Mouse (Mus musculus) right cerebral cortex, postnatal 10 days (tissue): ENCODE data around the gene Mapkap1.
"Not testable (repeated sequence)": the region's sequence is repeated elsewhere in the genome, so short reads cannot be mapped to it uniquely, and the experiment has no call there.

ENCODE experiments used
- DNase-seq, 2 experiments: peaks; one replicate each; pipeline ENCODE4 v3.0.0; 2021; ENCODE audit warnings: low spot score in 2 of 2

The Mapkap1 gene

DNA sequence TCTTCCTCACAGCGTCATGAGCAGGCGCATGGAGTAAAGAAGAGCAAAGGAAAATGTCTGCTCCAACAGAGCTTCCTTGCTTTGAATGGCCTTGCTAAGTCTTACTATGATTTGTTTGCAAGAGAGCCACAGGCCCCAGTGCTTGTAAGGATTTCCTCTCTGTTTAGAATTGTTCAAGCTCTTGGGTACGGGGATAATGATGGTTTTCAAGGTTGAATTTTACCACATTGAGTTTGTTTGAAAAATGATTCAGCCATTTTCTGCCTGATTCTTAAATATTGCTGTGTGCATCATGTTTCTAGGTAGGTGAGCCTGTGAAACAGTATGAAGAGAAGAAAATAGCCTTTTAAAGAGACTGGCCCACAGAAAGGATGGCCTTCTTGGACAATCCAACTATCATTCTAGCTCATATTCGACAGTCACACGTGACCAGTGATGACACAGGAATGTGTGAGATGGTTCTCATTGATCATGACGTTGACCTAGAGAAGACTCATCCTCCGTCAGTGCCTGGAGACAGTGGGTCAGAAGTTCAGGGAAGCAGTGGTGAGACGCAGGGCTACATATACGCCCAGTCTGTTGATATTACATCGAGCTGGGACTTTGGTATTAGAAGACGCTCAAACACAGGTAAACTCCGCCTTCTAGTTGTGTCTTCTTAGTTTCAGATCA, 25.3 kb downstream of the Mapkap1 start:
- DNase-seq = no peak

GRCm38 (mm10) chr2:34432887-34433286, 26.3 kb downstream of the Mapkap1 start:
- not testable (repeated sequence) for DNase-seq

GRCm38 (mm10) chr2:34436321-34436720, 29.8 kb downstream of the Mapkap1 start:
- DNase-seq = no peak

- no peak for DNase-seq
These were observed 42.2 kb downstream of the Mapkap1 start for GRCm38 (mm10) chr2:34448756-34449155.

DNA sequence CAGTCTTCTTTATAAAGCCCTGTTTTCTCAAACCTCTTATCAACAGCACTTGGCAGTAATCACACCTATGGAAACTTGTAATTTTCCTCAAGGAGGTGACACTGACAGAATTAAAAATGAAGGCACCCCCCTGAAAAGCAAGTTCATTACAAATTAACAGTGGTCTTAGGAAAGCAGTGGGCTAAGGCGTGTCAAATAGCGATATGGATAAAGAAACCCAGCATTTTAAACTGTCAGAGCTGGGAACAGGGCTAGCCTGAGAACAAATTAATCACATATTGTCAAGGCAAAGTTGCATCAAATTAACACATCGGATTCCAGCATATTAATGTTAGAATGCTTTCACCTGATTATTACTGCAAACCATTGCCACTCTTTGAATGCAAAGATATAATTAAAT, 55.9 kb downstream of the Mapkap1 start:
- DNase-seq = no peak

GRCm38 (mm10) chr2:34468559-34469141, 62.1 kb downstream of the Mapkap1 start:
- DNase-seq = no peak

DNA sequence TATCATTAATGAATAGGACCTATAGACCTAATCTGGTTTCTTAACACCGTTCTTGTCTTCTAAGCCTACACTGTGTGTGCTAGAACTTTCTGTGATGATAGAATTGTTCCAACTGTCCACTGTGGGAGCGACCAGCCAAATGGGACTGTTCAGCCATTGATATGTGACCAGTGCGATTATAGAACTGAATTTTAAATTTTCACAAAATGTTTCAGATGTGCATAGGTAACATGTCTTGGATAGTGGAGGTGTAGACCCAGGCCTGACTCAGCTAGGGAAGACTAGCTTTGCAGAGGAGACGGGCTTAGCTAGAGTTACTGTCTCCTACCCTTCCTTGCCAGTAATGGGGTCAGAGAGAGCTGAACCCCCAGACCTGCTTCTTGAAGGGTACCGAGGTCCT, 62.8 kb downstream of the Mapkap1 start:
- DNase-seq = no peak

DNA sequence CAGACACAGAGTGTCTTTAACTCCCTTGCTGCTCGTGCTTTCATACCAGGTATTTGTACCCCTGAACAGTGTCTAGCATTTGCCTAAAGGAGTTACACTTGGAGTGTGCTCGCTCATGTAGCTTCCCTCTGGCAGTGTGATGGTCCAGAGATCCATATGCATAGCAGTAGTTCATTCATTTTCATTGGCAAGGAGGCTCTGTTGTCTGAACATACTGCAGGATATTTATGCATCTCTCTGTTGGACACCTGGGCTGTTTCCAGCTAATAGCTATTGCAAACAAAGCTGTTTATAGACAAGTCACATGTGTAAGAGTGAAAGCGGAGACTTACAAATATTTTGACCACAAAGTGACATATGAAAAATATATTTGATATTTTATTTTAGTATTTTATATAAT, 67.2 kb downstream of the Mapkap1 start:
- no peak for DNase-seq

DNA sequence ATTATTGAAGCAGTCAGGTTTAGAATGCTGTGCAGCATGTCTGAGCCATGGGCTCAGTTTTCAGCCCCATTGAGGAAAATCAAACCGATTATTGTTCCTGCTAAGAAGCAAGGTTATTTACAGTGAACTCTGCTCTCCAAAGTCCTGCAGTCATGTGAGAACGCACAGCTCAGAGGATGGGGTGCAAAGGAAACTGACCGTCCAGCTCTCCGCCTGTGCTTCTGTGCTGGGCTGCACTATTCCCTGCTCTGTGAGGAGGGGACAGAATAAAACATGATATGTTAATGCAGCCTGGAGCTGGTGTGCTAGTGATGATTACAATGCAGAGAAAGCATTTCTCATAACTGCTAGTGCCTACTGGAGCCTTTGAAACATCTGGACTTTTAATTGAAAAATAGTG, 74.8 kb downstream of the Mapkap1 start:
- no peak for DNase-seq

DNA sequence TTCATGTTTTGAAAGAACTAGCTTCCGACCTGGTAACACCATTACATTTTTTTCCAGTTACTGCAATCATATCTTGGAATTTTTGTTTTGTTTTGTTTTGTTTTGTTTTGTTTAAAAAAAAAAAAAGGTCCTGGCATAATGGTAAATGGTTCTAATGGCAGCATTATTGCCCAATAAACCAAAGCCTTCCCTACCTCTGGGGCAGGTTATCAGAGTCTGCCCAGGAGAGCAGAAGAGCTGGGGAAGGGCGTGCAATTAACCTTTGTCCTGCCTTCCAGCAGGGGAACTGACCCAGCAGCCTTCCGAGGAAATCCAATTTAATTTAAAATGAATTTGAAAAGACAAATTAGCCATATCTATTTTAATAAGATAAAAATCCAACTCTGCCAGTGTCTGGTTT, 75.5 kb downstream of the Mapkap1 start:
- DNase-seq = no peak

GRCm38 (mm10) chr2:34482531-34482930, 76.0 kb downstream of the Mapkap1 start:
- DNase-seq = no peak

DNA sequence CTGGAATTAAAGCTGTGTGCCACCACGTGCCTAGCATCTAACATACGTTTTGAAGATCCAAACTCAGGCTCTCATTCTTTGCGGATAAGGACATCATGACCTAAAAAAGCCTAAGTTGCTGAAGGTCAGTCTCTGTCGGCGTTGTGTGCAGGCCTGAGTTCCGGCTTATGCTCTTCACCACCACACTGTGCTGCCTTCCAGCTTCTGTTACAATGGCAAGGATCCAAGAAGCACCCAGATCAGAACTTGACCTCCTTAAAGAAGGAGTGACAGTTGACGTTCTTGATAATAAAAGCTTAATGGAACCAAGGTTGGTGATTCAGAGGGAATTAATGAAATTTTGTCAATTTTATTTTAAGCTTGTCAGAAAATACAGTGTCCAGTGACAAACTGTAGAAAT, 80.7 kb downstream of the Mapkap1 start:
- DNase-seq = no peak

DNA sequence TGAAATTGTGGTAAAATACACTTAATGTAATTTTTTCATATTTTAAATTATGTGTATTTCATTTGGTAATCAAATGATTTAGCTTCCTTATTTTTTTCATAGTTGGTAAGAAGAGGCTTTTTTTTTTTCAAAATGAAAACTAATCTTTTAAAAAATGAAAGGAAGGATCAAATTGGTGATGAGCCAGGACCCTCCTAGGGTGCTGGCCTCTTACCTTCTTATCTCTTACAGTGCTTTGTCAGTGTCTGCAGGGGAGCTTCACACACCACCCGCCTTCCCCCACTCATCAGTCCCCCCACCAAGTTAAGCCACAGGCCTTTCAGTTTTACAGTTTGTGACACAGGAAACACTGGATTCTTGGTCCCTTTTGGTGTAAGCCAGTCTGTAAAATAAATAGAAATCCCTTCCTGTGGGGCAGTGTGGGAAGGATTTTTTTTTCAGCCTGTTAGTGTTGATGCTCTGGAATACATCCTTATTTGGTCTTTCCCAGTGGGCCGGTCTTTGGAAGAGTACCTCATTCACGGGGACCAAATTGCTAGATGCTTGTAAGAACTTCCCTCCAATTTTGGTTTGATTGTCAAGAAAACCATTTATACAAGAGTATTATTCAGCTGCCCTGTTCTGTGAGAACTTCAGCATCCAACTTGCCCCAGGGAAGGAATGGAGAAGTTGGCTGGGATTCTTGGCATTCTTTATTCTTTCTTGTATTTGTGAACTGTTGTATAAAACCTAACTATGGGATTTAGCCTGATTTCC, 97.6 kb downstream of the Mapkap1 start:
- DNase-seq = no peak

- DNase-seq = not testable (repeated sequence)
These were observed 99.6 kb downstream of the Mapkap1 start for GRCm38 (mm10) chr2:34506162-34506561.

- DNase-seq = no peak
These were observed 103.3 kb downstream of the Mapkap1 start for GRCm38 (mm10) chr2:34509856-34510255.

DNA sequence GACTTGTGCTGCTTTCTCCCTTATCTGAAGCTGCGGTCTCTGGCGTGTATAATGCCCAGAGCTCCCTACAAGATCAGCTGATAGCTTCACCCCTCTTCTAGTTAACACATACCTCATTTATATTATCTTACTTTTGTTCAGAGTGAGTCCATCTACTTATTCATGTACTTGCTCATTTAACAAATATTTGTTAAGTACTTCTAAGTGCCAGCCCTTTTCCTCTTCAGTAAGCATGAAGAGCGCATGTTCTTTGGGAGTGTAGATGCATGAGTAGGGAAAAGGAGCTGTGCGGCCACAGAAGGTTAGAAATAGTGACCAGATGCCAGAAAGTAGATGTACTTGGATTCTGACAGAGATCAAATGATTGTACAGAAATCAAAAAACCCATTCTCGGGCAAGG, 108.7 kb downstream of the Mapkap1 start:
- no peak for DNase-seq

DNA sequence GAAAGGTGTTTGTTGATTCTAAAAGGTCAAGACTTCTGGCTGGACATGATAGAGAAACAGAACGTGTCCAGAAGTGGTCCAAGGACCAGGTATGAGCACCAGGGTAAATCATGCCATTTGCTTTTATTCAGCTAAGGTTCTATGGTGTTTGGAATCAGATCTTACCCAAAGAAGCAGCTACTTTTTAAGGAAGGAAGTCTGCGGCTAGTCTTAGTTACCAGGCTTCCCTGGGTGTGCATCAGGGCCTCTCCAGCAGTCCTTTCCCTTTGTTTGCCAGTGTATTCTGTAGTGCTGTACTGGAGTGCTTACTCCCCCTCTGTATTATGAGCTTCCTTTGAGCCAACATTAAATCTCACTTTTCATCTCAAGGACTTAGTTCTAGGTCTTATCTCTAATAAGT, 111.5 kb downstream of the Mapkap1 start:
- no peak for DNase-seq

DNA sequence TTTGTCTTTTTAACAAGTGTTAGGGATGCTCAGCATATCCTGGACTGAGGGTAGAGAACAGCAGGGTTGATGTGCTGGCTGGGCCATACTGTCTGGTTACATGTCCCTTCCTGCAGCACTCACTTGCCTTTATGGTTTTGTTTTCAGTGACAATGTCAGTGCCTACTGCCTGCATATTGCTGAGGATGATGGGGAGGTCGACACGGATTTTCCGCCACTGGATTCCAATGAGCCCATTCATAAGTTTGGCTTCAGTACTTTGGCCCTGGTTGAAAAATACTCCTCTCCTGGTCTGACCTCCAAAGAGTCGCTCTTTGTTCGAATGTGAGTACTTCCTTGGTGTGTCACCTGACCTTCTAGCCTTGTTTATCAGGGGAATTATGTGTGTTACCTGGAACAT, 112.0 kb downstream of the Mapkap1 start:
- no peak for DNase-seq

DNA sequence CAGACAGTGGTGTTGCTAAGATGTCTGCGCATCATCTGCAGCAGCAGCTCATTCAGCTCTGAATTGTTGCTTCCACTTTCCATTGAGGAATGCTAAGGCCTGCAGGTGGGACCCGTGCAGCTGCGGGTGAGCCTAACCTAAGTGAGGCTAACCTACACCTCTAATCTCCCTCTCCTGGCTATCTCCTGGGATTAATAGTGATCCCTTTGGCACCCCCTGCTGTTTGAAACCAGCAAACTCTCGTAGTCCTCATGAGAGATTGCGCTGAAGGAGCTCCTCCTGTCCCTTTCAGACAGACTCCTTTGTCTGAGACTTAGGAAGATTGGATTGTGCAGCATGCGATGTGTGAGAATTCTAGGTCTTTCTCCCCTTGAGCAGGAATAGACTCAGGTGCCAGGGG, 113.0 kb downstream of the Mapkap1 start:
- DNase-seq = peak; percentile 42 to 60

- no peak for DNase-seq
These were observed 114.8 kb downstream of the Mapkap1 start for GRCm38 (mm10) chr2:34521384-34521783.

DNA sequence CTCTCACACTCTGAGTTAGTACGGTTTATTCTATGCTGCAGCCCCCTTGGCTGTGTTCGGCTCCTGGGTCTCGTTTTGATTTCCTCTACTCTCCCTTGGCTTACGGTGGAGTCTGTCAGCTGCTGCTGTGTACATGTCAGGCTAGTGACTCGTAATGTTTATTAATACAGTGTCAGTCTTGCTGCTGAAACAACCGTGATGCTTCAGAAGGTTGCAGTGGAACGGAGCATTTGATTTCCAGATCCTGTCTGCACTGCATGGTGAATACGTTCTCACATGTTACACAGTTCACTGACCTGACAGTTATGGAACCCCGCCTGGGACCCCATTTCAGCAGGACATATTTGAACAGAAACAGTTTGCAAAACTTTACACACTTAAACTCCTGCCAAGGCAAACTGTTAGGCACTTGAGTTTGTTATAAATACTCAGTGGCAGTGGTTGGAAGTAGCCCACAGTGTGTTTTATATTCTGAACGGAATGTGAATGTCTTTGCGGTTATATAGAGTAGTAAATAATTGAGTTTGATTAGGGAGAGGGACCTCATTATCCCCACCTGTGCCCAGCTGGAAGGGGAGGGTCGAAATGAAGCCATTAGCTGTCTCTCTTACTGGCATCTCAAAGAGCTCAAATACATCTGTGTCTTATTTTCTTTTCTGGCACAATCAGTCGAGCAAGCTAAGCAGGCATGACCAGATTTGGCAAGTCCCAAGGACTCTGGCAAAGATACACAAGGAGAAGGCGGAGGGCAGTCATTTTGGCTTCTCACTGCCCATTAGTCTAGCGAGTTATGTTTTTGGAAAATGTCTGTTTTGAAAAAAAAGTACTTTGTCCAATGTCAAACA, 120.2 kb downstream of the Mapkap1 start:
- peak in 1 of 2 experiments; percentile 37 for DNase-seq

DNA sequence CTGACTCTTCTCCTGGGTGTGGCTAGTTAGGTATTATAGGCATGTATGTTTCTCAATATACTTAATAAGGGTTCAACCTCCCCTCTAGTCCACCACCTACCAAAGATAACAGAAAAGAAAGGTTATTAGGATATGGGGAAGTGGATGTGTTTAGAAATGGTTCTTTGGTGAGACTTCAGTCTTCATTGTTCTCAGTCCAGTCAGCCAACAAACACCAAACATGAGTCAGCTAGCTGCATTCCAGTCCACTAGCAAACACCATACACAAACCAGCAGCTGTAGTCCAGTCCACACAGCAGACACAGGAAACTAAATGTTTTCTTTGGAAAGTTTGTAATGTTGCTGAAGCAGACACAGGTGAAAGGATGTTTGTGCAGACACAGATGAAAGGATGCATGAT, 121.9 kb downstream of the Mapkap1 start:
- no peak for DNase-seq
